Mouse (Mus musculus) lung, embryonic 14.5 days (tissue): Measurements from ENCODE around the gene Lmbr1. TPM values are rescaled to one million over a fixed set of nuclear protein-coding genes. Genes with fewer than 3 reads are reported as not detected.

Source experiments
- ATAC-seq: fragments of 200-750 bp; cut with Nextera tagmentation; 2 replicates; pipeline ENCODE4 v1.8.0; 2017; ENCODE audit warnings: mild to moderate bottlenecking, moderate TSS enrichment, moderate library complexity; ENCODE audit not compliant: insufficient read depth
- DNase-seq: peaks from one replicate; pipeline ENCODE4 v3.0.0-alpha.2; 2015
- H3K27ac ChIP-seq: fragments of 300-500 bp; sonication (generic); 2 replicates; pipeline ENCODE4 v1.5.1; 2014; ENCODE audit warnings: low read depth, mild to moderate bottlenecking, moderate library complexity
- H3K27me3 ChIP-seq: fragments of 300-500 bp; sonication (generic); 2 replicates; pipeline ENCODE4 v1.6.1; 2014; ENCODE audit warnings: low read length, control low read depth; ENCODE audit not compliant: insufficient read depth
- H3K36me3 ChIP-seq: fragments of 300-500 bp; sonication (generic); 2 replicates; pipeline ENCODE4 v1.6.1; 2014; ENCODE audit warnings: control low read depth; ENCODE audit not compliant: insufficient read depth
- H3K4me1 ChIP-seq: fragments of 300-500 bp; sonication (generic); 2 replicates; pipeline ENCODE4 v1.6.1; 2014; ENCODE audit warnings: antibody characterized with exemption, control low read depth; ENCODE audit not compliant: insufficient read depth
- H3K4me2 ChIP-seq: fragments of 300-500 bp; sonication (generic); 2 replicates; pipeline ENCODE4 v1.6.1; 2014; ENCODE audit warnings: mild to moderate bottlenecking
- H3K4me3 ChIP-seq: fragments of 300-500 bp; sonication (generic); 2 replicates; pipeline ENCODE4 v1.5.1; 2014; ENCODE audit warnings: low read depth, low read length
- H3K9ac ChIP-seq: fragments of 300-500 bp; sonication (generic); 2 replicates; pipeline ENCODE4 v1.6.1; 2014
- H3K9me3 ChIP-seq: fragments of 300-500 bp; sonication (generic); 2 replicates; pipeline ENCODE4 v1.6.1; 2016; ENCODE audit warnings: low read depth, low read length, control low read depth
- CTCF ChIP-seq: IDR thresholded peaks from 2 replicates; pipeline ENCODE4 v1.5.1; 2016; ENCODE audit warnings: antibody characterized with exemption, low read depth
- WGBS: fragments of 180-500 bp; shearing (Covaris S2); extraction: QIAGEN DNeasy Blood & Tissue Kit; methylation state at CpG from one replicate; pipeline ENCODE4 v1.1.7; 2014; 5-methylcytosine and 5-hydroxymethylcytosine counted together
- polyA plus RNA-seq: library from polyadenylated mRNA; unstranded; fragments of >200 nt; fragmentation: Nextera tagmentation; extraction: Ambion mirVana; gene quantifications from 2 replicates; pipeline ENCODE4 v1.2.1, GENCODE M21; 2014

The Lmbr1 gene
- polyA plus RNA-seq, 1 experiment from 2014 or later: 12.8 TPM

GRCm38 (mm10) chr5:29224089-29224488 lies 154.1 kb downstream of the Lmbr1 start:
- DNase-seq (no peak), ATAC-seq (no peak)
- Histone ChIP-seq H3K27me3 (no peaks in the 10 kb centered on the region), H3K9ac (no peak overlapping the region), H3K4me3 (no peak overlapping the region), H3K4me2 (no peak overlapping the region), H3K9me3 (no peaks in the 10 kb centered on the region), H3K36me3 (no peaks in the 10 kb centered on the region), H3K27ac (no peak overlapping the region), H3K4me1 (no peaks in the 10 kb centered on the region)
- 84% methylated on average over 7 of the region's 7 CpGs for WGBS
- TF ChIP-seq CTCF: no peak

- 59% methylated on average over 3 of the region's 3 CpGs for WGBS
- ATAC-seq (no peak), DNase-seq (no peak)
- Histone ChIP-seq H3K4me3 (no peak overlapping the region), H3K9me3 (no peaks in the 10 kb centered on the region), H3K9ac (no peak overlapping the region), H3K4me1 (no peaks in the 10 kb centered on the region), H3K4me2 (no peak overlapping the region), H3K27me3 (no peaks in the 10 kb centered on the region), H3K27ac (no peak overlapping the region), H3K36me3 (no peaks in the 10 kb centered on the region)
- no peak for TF ChIP-seq CTCF
These were observed 160.2 kb downstream of the Lmbr1 start for GRCm38 (mm10) chr5:29217997-29218396.

- Histone ChIP-seq H3K9me3 (no peaks in the 10 kb centered on the region), H3K27me3 (no peaks in the 10 kb centered on the region), H3K36me3 (no peaks in the 10 kb centered on the region), H3K4me2 (no peak overlapping the region), H3K27ac (no peak overlapping the region), H3K4me3 (no peak overlapping the region), H3K9ac (no peak overlapping the region), H3K4me1 (no peaks in the 10 kb centered on the region)
- no peak for ATAC-seq
- 26% methylated on average over 4 of the region's 4 CpGs for WGBS
- TF ChIP-seq CTCF: no peak
- DNase-seq: no peak
These were observed 166.1 kb downstream of the Lmbr1 start for GRCm38 (mm10) chr5:29211980-29212555.

DNA sequence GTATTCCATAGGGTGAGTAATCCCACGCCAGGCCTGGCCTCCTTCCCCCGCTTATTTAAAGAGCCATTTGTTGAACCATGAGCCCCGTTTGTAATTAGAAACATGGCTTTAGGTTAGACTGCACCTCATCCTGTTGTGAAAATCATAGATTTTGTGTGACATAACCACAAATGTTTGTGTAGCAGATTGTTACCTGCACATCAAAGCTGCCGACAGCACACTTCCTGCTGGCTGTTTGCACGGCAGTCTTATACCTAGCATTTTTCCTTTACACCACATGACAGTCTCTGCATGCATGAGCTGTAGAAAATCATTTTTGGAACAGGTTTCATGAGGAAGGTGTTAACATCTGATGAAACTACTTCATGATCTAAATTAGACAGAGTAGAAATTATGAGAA lies 172.5 kb downstream of the Lmbr1 start:
- no peak overlapping the region for H3K4me3 ChIP-seq
- ATAC-seq: no peak
- WGBS: 63% methylated on average over 5 of the region's 5 CpGs

GRCm38 (mm10) chr5:29199868-29200267 lies 178.3 kb downstream of the Lmbr1 start:
- 64% methylated on average over 3 of the region's 3 CpGs for WGBS

More for the DNA sequence above, 172.5 kb downstream of the Lmbr1 start:
- H3K9me3 ChIP-seq: no peaks in the 10 kb centered on the region
- no peaks in the 10 kb centered on the region for H3K27me3 ChIP-seq
- H3K9ac ChIP-seq: no peak overlapping the region
- no peaks in the 10 kb centered on the region for H3K36me3 ChIP-seq
- TF ChIP-seq CTCF: no peak
- H3K4me2 ChIP-seq: no peak overlapping the region
- no peak for DNase-seq
- no peak overlapping the region for H3K27ac ChIP-seq
- H3K4me1 ChIP-seq: no peaks in the 10 kb centered on the region

DNA sequence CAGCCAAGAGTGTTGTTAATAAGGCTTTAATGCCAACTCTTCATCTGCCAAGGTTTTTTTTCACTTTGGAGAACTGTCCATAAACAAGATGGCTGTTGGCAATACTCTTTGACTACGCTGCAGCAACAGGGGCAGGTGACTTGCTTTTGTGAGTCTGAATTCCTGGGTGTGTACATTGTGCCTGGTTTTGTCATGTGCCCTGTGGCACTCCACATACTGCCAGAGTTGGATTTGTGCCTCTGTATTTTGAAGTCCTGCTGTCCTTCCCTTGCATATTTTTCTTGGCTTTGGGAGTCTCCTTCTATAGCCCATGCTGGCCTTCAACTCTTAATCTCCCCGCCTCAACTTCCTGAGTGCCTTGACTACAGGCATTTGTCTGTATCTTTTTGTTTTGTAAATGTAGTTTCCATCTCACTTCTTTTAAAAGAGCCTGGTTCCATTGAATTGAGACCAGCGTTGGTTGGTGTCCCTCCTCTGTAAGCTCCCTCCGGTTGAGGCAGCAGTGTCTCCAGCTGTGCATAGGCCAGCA lies 179.2 kb downstream of the Lmbr1 start:
- Histone ChIP-seq H3K4me2 (no peak overlapping the region), H3K9ac (no peak overlapping the region), H3K36me3 (no peaks in the 10 kb centered on the region), H3K4me1 (0 out of 2 replicates have a peak, but pooled peaks cover 3% of the 10 kb centered on the region), H3K27ac (no peak overlapping the region), H3K9me3 (no peaks in the 10 kb centered on the region), H3K27me3 (no peaks in the 10 kb centered on the region), H3K4me3 (no peak overlapping the region)
- DNase-seq: no peak
- TF ChIP-seq CTCF: no peak
- 80% methylated on average over 4 of the region's 4 CpGs for WGBS
- ATAC-seq: no peak

More at GRCm38 (mm10) chr5:29199868-29200267, 178.3 kb downstream of the Lmbr1 start:
- no peak overlapping the region for H3K4me3 ChIP-seq
- no peak for DNase-seq
- H3K4me2 ChIP-seq: no peak overlapping the region
- TF ChIP-seq CTCF: no peak
- H3K4me1 ChIP-seq: 0 out of 2 replicates have a peak, but pooled peaks cover 3% of the 10 kb centered on the region
- H3K27ac ChIP-seq: no peak overlapping the region
- H3K9me3 ChIP-seq: no peaks in the 10 kb centered on the region
- no peaks in the 10 kb centered on the region for H3K27me3 ChIP-seq
- H3K36me3 ChIP-seq: no peaks in the 10 kb centered on the region
- no peak overlapping the region for H3K9ac ChIP-seq
- no peak for ATAC-seq

GRCm38 (mm10) chr5:29197187-29197586 lies 181.0 kb downstream of the Lmbr1 start:
- no peak for ATAC-seq
- no peak overlapping the region for H3K27ac ChIP-seq
- no peaks in the 10 kb centered on the region for H3K9me3 ChIP-seq
- no peak overlapping the region for H3K4me3 ChIP-seq
- H3K27me3 ChIP-seq: no peaks in the 10 kb centered on the region
- DNase-seq: no peak
- no peak for TF ChIP-seq CTCF
- H3K9ac ChIP-seq: no peak overlapping the region
- 86% methylated on average over 4 of the region's 4 CpGs for WGBS
- no peaks in the 10 kb centered on the region for H3K36me3 ChIP-seq
- H3K4me2 ChIP-seq: no peak overlapping the region
- H3K4me1 ChIP-seq: 0 out of 2 replicates have a peak, but pooled peaks cover 3% of the 10 kb centered on the region
